Mouse (Mus musculus): ENCODE results near the gene Creb3l2. TPM values are rescaled to one million over a fixed set of nuclear protein-coding genes. Genes with fewer than 3 reads are reported as not detected.

Creb3l2 gene
- polyA plus RNA-seq, 1 experiment from 2014 or later: 33.1 TPM

GRCm38 (mm10) chr6:37429849-37430470 is 12.0 kb downstream of the Creb3l2 start:
- no peak overlapping the region for H3K4me3 ChIP-seq (ENCODE audit: low read depth, low read length)
- H3K9ac ChIP-seq: peak overlapping the region; percentile 53

GRCm38 (mm10) chr6:37428947-37429346 is 13.0 kb downstream of the Creb3l2 start:
- Histone ChIP-seq H3K4me3 (ENCODE audit: low read depth, low read length) (no peak overlapping the region), H3K4me2 (peak overlapping the region; percentile 36; the same call in 1 of the 2 replicates), H3K9me3 (ENCODE audit: low read depth, low read length) (no peaks in the 10 kb centered on the region), H3K36me3 (ENCODE audit: insufficient read depth) (peaks cover 6% of the 10 kb centered on the region; the same call in 1 of the 2 replicates), H3K27ac (ENCODE audit: low read depth) (peak overlapping the region; percentile 99; the same call in 1 of the 2 replicates), H3K4me1 (ENCODE audit: insufficient read depth) (peaks cover 59% of the 10 kb centered on the region), H3K9ac (no peak overlapping the region), H3K27me3 (ENCODE audit: insufficient read depth, low read length) (no peaks in the 10 kb centered on the region)
- TF ChIP-seq CTCF (IDR thresholded peaks at IDR 0.05; ENCODE audit: low read depth): no peak
- no peak for DNase-seq
- WGBS: 80% methylated on average over 8 of the region's 8 CpGs
- ATAC-seq (ENCODE audit: insufficient read depth): no peak

More at GRCm38 (mm10) chr6:37429849-37430470, 12.0 kb downstream of the Creb3l2 start:
- 75% methylated on average over 3 of the region's 3 CpGs for WGBS
- H3K27me3 ChIP-seq (ENCODE audit: insufficient read depth, low read length): no peaks in the 10 kb centered on the region
- TF ChIP-seq CTCF (IDR thresholded peaks at IDR 0.05; ENCODE audit: low read depth): no peak
- peak overlapping the region; percentile 99 for H3K27ac ChIP-seq (ENCODE audit: low read depth)
- DNase-seq (no peak), ATAC-seq (ENCODE audit: insufficient read depth) (0 out of 2 replicates have a peak, but pooled peaks have one; percentile 3)
- peaks cover 56% of the 10 kb centered on the region for H3K4me1 ChIP-seq (ENCODE audit: insufficient read depth)
- H3K4me2 ChIP-seq: peak overlapping the region; percentile 64
- no peaks in the 10 kb centered on the region for H3K9me3 ChIP-seq (ENCODE audit: low read depth, low read length)
- peaks cover 6% of the 10 kb centered on the region; the same call in 1 of the 2 replicates for H3K36me3 ChIP-seq (ENCODE audit: insufficient read depth)

GRCm38 (mm10) chr6:37428044-37428443 is 13.9 kb downstream of the Creb3l2 start:
- Histone ChIP-seq H3K36me3 (ENCODE audit: insufficient read depth) (peaks cover 6% of the 10 kb centered on the region; the same call in 1 of the 2 replicates), H3K9ac (no peak overlapping the region), H3K27me3 (ENCODE audit: insufficient read depth, low read length) (no peaks in the 10 kb centered on the region), H3K4me3 (ENCODE audit: low read depth, low read length) (no peak overlapping the region), H3K9me3 (ENCODE audit: low read depth, low read length) (no peaks in the 10 kb centered on the region), H3K27ac (ENCODE audit: low read depth) (peak overlapping the region; percentile 99), H3K4me1 (ENCODE audit: insufficient read depth) (peaks cover 57% of the 10 kb centered on the region), H3K4me2 (peak overlapping the region; percentile 36)
- no peak for TF ChIP-seq CTCF (IDR thresholded peaks at IDR 0.05; ENCODE audit: low read depth)
- DNase-seq: peak; percentile 56
- 54% methylated on average over 11 of the region's 11 CpGs for WGBS
- ATAC-seq (ENCODE audit: insufficient read depth): no peak

DNA sequence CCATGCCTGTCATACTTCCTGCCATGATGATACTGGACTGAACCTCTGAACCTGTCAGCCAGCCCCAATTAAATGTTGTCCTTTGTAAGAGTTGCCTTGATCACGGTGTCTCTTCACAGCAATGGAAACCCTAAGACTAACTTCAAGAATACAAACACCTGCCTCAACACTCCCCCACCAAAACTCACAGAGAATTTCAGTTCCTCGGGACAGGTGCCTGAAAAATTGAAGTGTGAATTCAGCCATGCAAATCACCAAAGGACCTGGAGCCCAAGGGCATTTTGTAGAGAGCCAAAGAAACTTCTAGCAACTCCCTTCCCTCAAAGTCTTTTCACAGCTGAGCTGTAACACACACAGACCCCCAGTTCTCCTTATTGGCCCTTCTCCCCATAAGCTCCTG is 15.3 kb downstream of the Creb3l2 start:
- 80% methylated on average over 2 of the region's 2 CpGs for WGBS
- no peaks in the 10 kb centered on the region for H3K9me3 ChIP-seq (ENCODE audit: low read depth, low read length)
- DNase-seq (no peak), ATAC-seq (ENCODE audit: insufficient read depth) (no peak)
- H3K36me3 ChIP-seq (ENCODE audit: insufficient read depth): peaks cover 6% of the 10 kb centered on the region; the same call in 1 of the 2 replicates
- no peak overlapping the region for H3K4me2 ChIP-seq
- H3K4me1 ChIP-seq (ENCODE audit: insufficient read depth): peaks cover 53% of the 10 kb centered on the region
- H3K9ac ChIP-seq: no peak overlapping the region
- no peak overlapping the region for H3K4me3 ChIP-seq (ENCODE audit: low read depth, low read length)
- H3K27me3 ChIP-seq (ENCODE audit: insufficient read depth, low read length): no peaks in the 10 kb centered on the region
- no peak for TF ChIP-seq CTCF (IDR thresholded peaks at IDR 0.05; ENCODE audit: low read depth)
- H3K27ac ChIP-seq (ENCODE audit: low read depth): no peak overlapping the region

GRCm38 (mm10) chr6:37425833-37426232 is 16.1 kb downstream of the Creb3l2 start:
- no peak for ATAC-seq (ENCODE audit: insufficient read depth)
- WGBS: 49% methylated on average over 3 of the region's 3 CpGs
- peaks cover 9% of the 10 kb centered on the region; the same call in 1 of the 2 replicates for H3K36me3 ChIP-seq (ENCODE audit: insufficient read depth)
- no peaks in the 10 kb centered on the region for H3K27me3 ChIP-seq (ENCODE audit: insufficient read depth, low read length)
- no peaks in the 10 kb centered on the region for H3K9me3 ChIP-seq (ENCODE audit: low read depth, low read length)
- peaks cover 47% of the 10 kb centered on the region for H3K4me1 ChIP-seq (ENCODE audit: insufficient read depth)
- TF ChIP-seq CTCF (IDR thresholded peaks at IDR 0.05; ENCODE audit: low read depth): no peak
- H3K4me2 ChIP-seq: no peak overlapping the region
- no peak overlapping the region for H3K4me3 ChIP-seq (ENCODE audit: low read depth, low read length)
- no peak for DNase-seq
- no peak overlapping the region for H3K9ac ChIP-seq
- no peak overlapping the region for H3K27ac ChIP-seq (ENCODE audit: low read depth)

DNA sequence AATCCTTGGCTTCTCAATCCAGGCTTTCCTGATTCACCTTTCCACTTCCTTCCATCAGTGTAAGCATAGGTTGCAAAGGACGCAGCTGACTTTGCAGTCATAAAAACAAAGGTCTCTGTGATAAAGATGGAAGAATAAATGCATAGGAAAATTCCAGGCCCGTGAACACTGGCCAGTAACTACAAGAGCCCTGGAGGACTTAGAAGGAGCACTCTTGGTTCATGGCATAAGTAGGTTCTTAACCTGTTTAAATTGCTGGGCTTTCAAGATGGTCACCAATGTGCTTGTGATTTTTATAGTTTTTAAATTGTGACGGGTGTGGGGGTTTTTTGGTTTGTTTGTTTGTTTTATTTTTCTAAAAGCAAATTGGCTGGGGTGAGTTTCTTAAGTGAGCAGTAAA is 16.9 kb downstream of the Creb3l2 start:
- ATAC-seq (ENCODE audit: insufficient read depth) (no peak), DNase-seq (no peak)
- no peak overlapping the region for H3K9ac ChIP-seq
- H3K9me3 ChIP-seq (ENCODE audit: low read depth, low read length): no peaks in the 10 kb centered on the region
- TF ChIP-seq CTCF (IDR thresholded peaks at IDR 0.05; ENCODE audit: low read depth): no peak
- WGBS: 59% methylated on average over 3 of the region's 3 CpGs
- peaks cover 41% of the 10 kb centered on the region for H3K4me1 ChIP-seq (ENCODE audit: insufficient read depth)
- H3K27ac ChIP-seq (ENCODE audit: low read depth): peak overlapping the region; percentile 87; the same call in 1 of the 2 replicates
- H3K4me3 ChIP-seq (ENCODE audit: low read depth, low read length): no peak overlapping the region
- H3K27me3 ChIP-seq (ENCODE audit: insufficient read depth, low read length): no peaks in the 10 kb centered on the region
- H3K36me3 ChIP-seq (ENCODE audit: insufficient read depth): peaks cover 9% of the 10 kb centered on the region; the same call in 1 of the 2 replicates
- no peak overlapping the region for H3K4me2 ChIP-seq

- Histone ChIP-seq H3K9ac (no peak overlapping the region), H3K4me2 (peak overlapping the region; percentile 35; the same call in 1 of the 2 replicates), H3K4me3 (ENCODE audit: low read depth, low read length) (no peak overlapping the region), H3K9me3 (ENCODE audit: low read depth, low read length) (no peaks in the 10 kb centered on the region), H3K27me3 (ENCODE audit: insufficient read depth, low read length) (no peaks in the 10 kb centered on the region), H3K4me1 (ENCODE audit: insufficient read depth) (peaks cover 39% of the 10 kb centered on the region), H3K27ac (ENCODE audit: low read depth) (peak overlapping the region; percentile 87), H3K36me3 (ENCODE audit: insufficient read depth) (peaks cover 4% of the 10 kb centered on the region; the same call in 1 of the 2 replicates)
- TF ChIP-seq CTCF (IDR thresholded peaks at IDR 0.05; ENCODE audit: low read depth): no peak
- 0 out of 2 replicates have a peak, but pooled peaks have one; percentile 14 for ATAC-seq (ENCODE audit: insufficient read depth)
- 33% methylated on average over 7 of the region's 7 CpGs for WGBS
- peak; percentile 65 for DNase-seq
Measured at GRCm38 (mm10) chr6:37424374-37424773, 17.6 kb downstream of the Creb3l2 start.

Data from lung, embryonic 14.5 days (tissue).